In the genomic region with DNA sequence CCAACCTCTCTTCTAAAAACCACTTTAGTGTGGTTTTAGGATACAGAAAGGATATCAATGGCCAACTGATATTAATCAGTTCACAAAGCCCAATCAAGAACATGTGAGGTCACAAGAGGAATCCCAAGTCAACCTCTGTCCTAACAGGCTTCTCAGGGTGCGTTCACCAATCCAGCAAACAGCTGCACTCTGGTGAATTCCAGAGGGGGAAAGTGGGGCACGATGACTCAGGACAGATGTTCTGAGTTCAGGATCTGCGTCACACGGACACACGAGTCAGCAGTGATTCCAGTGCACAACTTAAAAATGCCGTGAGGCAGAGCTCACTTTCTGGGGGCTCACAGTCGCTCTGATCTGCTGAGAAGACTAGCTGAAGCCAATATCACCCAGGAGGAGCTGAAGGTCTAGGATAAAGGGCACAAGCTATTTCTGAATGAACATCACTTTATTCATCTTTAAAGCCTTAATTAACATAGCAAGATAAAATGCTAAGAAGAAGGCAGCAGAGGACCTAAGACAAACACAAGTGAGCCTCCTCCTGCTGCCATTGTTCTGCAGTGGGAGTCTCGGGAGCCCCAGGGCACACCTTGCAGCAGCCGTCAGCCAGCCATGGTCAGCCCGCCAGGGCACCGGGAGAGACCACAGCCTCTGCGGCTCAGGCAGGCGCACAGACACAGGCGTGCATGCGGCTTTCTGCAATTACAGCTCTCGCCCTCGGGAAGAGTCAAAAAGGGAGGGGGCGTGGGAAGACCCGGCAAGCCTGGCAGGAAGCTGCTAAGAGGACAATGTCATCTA, we compare ENCODE assay signal across 8 mouse cellular contexts. TPM values are rescaled to one million over a fixed set of nuclear protein-coding genes. Genes with fewer than 3 reads are reported as not detected.
DNase-seq lines count a peak whose midpoint lies in the region; ATAC-seq lines count a peak whose summit lies in the region.

No protein-coding gene starts in this region.

- no peaks in the 10 kb centered on the region for H3K27me3 ChIP-seq in forebrain, embryonic 16.5 days (replicated peaks; ENCODE audit: control insufficient read depth, insufficient read depth, low read length)
- no peaks in the 10 kb centered on the region for H3K27me3 ChIP-seq in limb, embryonic 10.5 days (ENCODE audit: low read depth, poor library complexity, severe bottlenecking)

- peak overlapping the region; percentile 66 for H3K4me2 ChIP-seq in forebrain, embryonic 16.5 days (ENCODE audit: low read length)

- peak; percentile 22 for DNase-seq in kidney, postnatal 14 days
- no peak for DNase-seq in kidney, adult 8-10 months
- DNase-seq in cerebellum, adult 9-10 months, result peak; percentile 57
- peak; percentile 74 for DNase-seq in limb, embryonic 10.5 days (ENCODE audit: low spot score)
- peak; percentile 51 for DNase-seq in neural tube, embryonic 10.5 days (ENCODE audit: extremely low spot score, low spot score)
- DNase-seq in spleen, postnatal 10 days (ENCODE audit: low spot score in 2 of 2), result no peak
- no peak for DNase-seq in testis, postnatal 14 days (ENCODE audit: low spot score)

- H3K9me3 ChIP-seq in forebrain, embryonic 16.5 days (ENCODE audit: control insufficient read depth, low read length), result no peaks in the 10 kb centered on the region
- H3K9me3 ChIP-seq in limb, embryonic 10.5 days (replicated peaks), result no peaks in the 10 kb centered on the region

- peak overlapping the region; percentile 62 for H3K9ac ChIP-seq in forebrain, embryonic 16.5 days (replicated peaks; ENCODE audit: low read depth, low read length)

- 17% methylated on average over 19 of the region's 19 CpGs for WGBS in forebrain, embryonic 16.5 days
- 22% methylated on average over 19 of the region's 19 CpGs for WGBS in limb, embryonic 10.5 days

- peak overlapping the region; percentile 64 for H3K27ac ChIP-seq in forebrain, embryonic 16.5 days (ENCODE audit: low read length)
- H3K27ac ChIP-seq in limb, embryonic 10.5 days, result peak overlapping the region; percentile 1; the same call in 1 of the 2 replicates

- H3K4me3 ChIP-seq in forebrain, embryonic 16.5 days (replicated peaks; ENCODE audit: low read length), result peak overlapping the region; percentile 48
- peak overlapping the region; percentile 52 for H3K4me3 ChIP-seq in limb, embryonic 10.5 days

- H3K4me1 ChIP-seq in forebrain, embryonic 16.5 days (replicated peaks; ENCODE audit: control insufficient read depth, insufficient read depth, low read length), result peaks cover 8% of the 10 kb centered on the region; the same call in 1 of the 2 replicates
- H3K4me1 ChIP-seq in limb, embryonic 10.5 days, result peaks cover 13% of the 10 kb centered on the region

- H3K36me3 ChIP-seq in forebrain, embryonic 16.5 days (ENCODE audit: control insufficient read depth, insufficient read depth), result no peaks in the 10 kb centered on the region
- no peaks in the 10 kb centered on the region for H3K36me3 ChIP-seq in limb, embryonic 10.5 days

- ATAC-seq in forebrain, embryonic 16.5 days, result peak; percentile 79

RNA-seq across cellular contexts. Expression of gene Ttc39b, which starts 39.9 kb away (rescaled TPM):
- polyA plus RNA-seq in forebrain, embryonic 16.5 days (2015; fragmentation: Nextera tagmentation; extraction: Ambion mirVana), result 12.1 and 12.6 TPM in 2 replicates
- polyA plus RNA-seq in limb, embryonic 10.5 days (2016; fragmentation: Nextera tagmentation; extraction: Ambion mirVana), result 1.4 and 2.1 TPM in 2 replicates

Comparison
In these comparisons a context has a peak if more than half of its experiments do, and no peak if none do; other contexts are left out.
1. DNase-seq: peak in kidney, postnatal 14 days (single experiment), cerebellum, adult 9-10 months (single experiment), limb, embryonic 10.5 days (single experiment) and neural tube, embryonic 10.5 days (single experiment); none in kidney, adult 8-10 months (0 of 2), spleen, postnatal 10 days (0 of 2) and testis, postnatal 14 days (single experiment).